15 mouse cellular contexts compared by ENCODE assay signal in genomic region chr2:144514619-144515018, GRCm38 (mm10). TPM values are rescaled to one million over a fixed set of nuclear protein-coding genes. Genes with fewer than 3 reads are reported as not detected.
"Had no signal": no experiment of that assay in that cellular context is flagged by ENCODE, and none has a peak within 500 bp of the region (broad histone marks: within the 10 kb centered on the region; RNA-seq: fewer than 3 reads in every experiment).

No protein-coding gene starts in this region.

- DNase-seq: lung, adult 18-20 months; lung, embryonic 14.5 days; lung, postnatal 10 days; lung, postnatal 4 days; midbrain, embryonic 14.5 days; retina, postnatal 1 day; right cerebral cortex, adult 18-20 months; right cerebral cortex, postnatal 25 days; right cerebral cortex, postnatal 4 days; spleen, adult 18-20 months; thymus, adult 2 months; thymus, postnatal 25 days; thymus, postnatal 4 days had no signal

RNA-seq across cellular contexts. Expression of gene Dzank1, which starts 12.6 kb away (rescaled TPM):
- total RNA-seq: megakaryocyte, adult 5-6 weeks; megakaryocyte-erythroid progenitor cell, adult 5-6 weeks had no signal
